Mouse (Mus musculus) lung, postnatal 25 days (tissue): ENCODE data around the gene Foxl2.

ENCODE experiments used
- DNase-seq: peaks from one replicate; pipeline ENCODE4 v3.0.0; 2022; ENCODE audit warnings: low spot score

Foxl2 gene

GRCm38 (mm10) chr9:98962478-98963142, 7.5 kb downstream of the Foxl2 start:
- no peak for DNase-seq

GRCm38 (mm10) chr9:98963661-98964060, 8.6 kb downstream of the Foxl2 start:
- DNase-seq, result no peak

- DNase-seq, result no peak
Measured at GRCm38 (mm10) chr9:98965084-98965483, 10.0 kb downstream of the Foxl2 start.

- no peak for DNase-seq
Measured at GRCm38 (mm10) chr9:98973101-98973521, 18.0 kb downstream of the Foxl2 start.

GRCm38 (mm10) chr9:98973561-98973960, 18.5 kb downstream of the Foxl2 start:
- no peak for DNase-seq

- DNase-seq, result no peak
Measured at GRCm38 (mm10) chr9:98974898-98975297, 19.8 kb downstream of the Foxl2 start.

- DNase-seq, result no peak
Measured at GRCm38 (mm10) chr9:98976081-98976480, 21.0 kb downstream of the Foxl2 start.

GRCm38 (mm10) chr9:98976520-98976919, 21.4 kb downstream of the Foxl2 start:
- no peak for DNase-seq

- DNase-seq, result peak; percentile 88
Measured at GRCm38 (mm10) chr9:98979431-98980416, 24.6 kb downstream of the Foxl2 start.

GRCm38 (mm10) chr9:98985800-98986475, 30.9 kb downstream of the Foxl2 start, which contains the start of gene Faim:
Gene Faim, plus strand, starts transcription at chr9:98986373.
- peak; percentile 100 for DNase-seq

GRCm38 (mm10) chr9:98986476-98987096, 31.5 kb downstream of the Foxl2 start:
- no peak for DNase-seq

- no peak for DNase-seq
Measured at GRCm38 (mm10) chr9:98987131-98987530, 32.0 kb downstream of the Foxl2 start.

- DNase-seq, result no peak
Measured at GRCm38 (mm10) chr9:98994103-98994502, 39.0 kb downstream of the Foxl2 start.

GRCm38 (mm10) chr9:98999881-99000339, 44.8 kb downstream of the Foxl2 start:
- no peak for DNase-seq

GRCm38 (mm10) chr9:99001326-99001725, 46.2 kb downstream of the Foxl2 start:
- no peak for DNase-seq
